Mouse (Mus musculus) brown adipose tissue, adult 24 weeks (tissue): Measurements from ENCODE around the gene Dna2. TPM values are rescaled to one million over a fixed set of nuclear protein-coding genes. Genes with fewer than 3 reads are reported as not detected.
"Not testable (repeated sequence)": the region's sequence is repeated elsewhere in the genome, so short reads cannot be mapped to it uniquely, and the experiment has no call there.

Experiments
- H3K27ac ChIP-seq: fragments of 200-500 bp; replicated peaks from 2 replicates; pipeline ENCODE4 v1.5.1; 2012; ENCODE audit warnings: low read depth, mild to moderate bottlenecking, low read length
- H3K4me1 ChIP-seq: fragments of 200-500 bp; 2 replicates; pipeline ENCODE4 v1.6.1; 2012; ENCODE audit warnings: low read length, mixed read lengths; ENCODE audit not compliant: control insufficient read depth, insufficient read depth, insufficient read length
- H3K4me3 ChIP-seq: fragments of 200-500 bp; 2 replicates; pipeline ENCODE4 v1.5.1; 2012; ENCODE audit warnings: low read depth, mild to moderate bottlenecking, low read length, moderate library complexity; ENCODE audit not compliant: insufficient read depth
- polyA plus RNA-seq: library from polyadenylated mRNA; stranded (reverse); fragments of >200 nt; gene quantifications from 2 replicates; pipeline ENCODE4 v1.2.4, GENCODE M21; 2012; ENCODE audit not compliant: missing spikeins, insufficient read depth, insufficient read length

Dna2 gene
- 0.28 and 0.88 TPM in 2 replicates for polyA plus RNA-seq

GRCm38 (mm10) chr10:62946738-62947471, at the start of gene Dna2:
TSS of gene Dna2 (plus strand) at chr10:62947026.
- H3K4me1 ChIP-seq, result no peaks in the 10 kb centered on the region
- H3K27ac ChIP-seq, result peak within 1 kb of the TSS; percentile 49; the same call in 1 of the 2 replicates
- H3K4me3 ChIP-seq, result peak within 1 kb of the TSS; percentile 88

- Histone ChIP-seq H3K27ac (no peak overlapping the region), H3K4me1 (no peaks in the 10 kb centered on the region), H3K4me3 (no peak overlapping the region)
These were observed 49.4 kb upstream of the Dna2 start for GRCm38 (mm10) chr10:62897437-62897836.

- no peak overlapping the region for H3K4me3 ChIP-seq
- H3K4me1 ChIP-seq, result no peaks in the 10 kb centered on the region
- H3K27ac ChIP-seq, result no peak overlapping the region
These were observed 48.8 kb upstream of the Dna2 start for GRCm38 (mm10) chr10:62898061-62898460.

GRCm38 (mm10) chr10:62900144-62900543, 46.7 kb upstream of the Dna2 start:
- Histone ChIP-seq H3K4me3 (no peak overlapping the region), H3K4me1 (no peaks in the 10 kb centered on the region), H3K27ac (no peak overlapping the region)

- H3K4me1 ChIP-seq, result no peaks in the 10 kb centered on the region
- H3K27ac ChIP-seq, result no peak overlapping the region
- no peak overlapping the region for H3K4me3 ChIP-seq
These were observed 45.0 kb upstream of the Dna2 start for GRCm38 (mm10) chr10:62901826-62902225.

- Histone ChIP-seq H3K4me3 (no peak overlapping the region), H3K27ac (no peak overlapping the region), H3K4me1 (no peaks in the 10 kb centered on the region)
These were observed 44.0 kb upstream of the Dna2 start for GRCm38 (mm10) chr10:62902829-62903228.

GRCm38 (mm10) chr10:62906336-62906735, 40.5 kb upstream of the Dna2 start:
- H3K27ac ChIP-seq, result no peak overlapping the region
- no peak overlapping the region for H3K4me3 ChIP-seq
- H3K4me1 ChIP-seq, result no peaks in the 10 kb centered on the region

GRCm38 (mm10) chr10:62908896-62909295, 37.9 kb upstream of the Dna2 start, which contains the start of gene Tet1:
TSS of gene Tet1 (minus strand) at chr10:62908996.
- H3K27ac ChIP-seq, H3K4me3 ChIP-seq, H3K4me1 ChIP-seq: not testable (repeated sequence)

GRCm38 (mm10) chr10:62911120-62911519, 35.7 kb upstream of the Dna2 start:
- no peak overlapping the region for H3K27ac ChIP-seq
- no peak overlapping the region for H3K4me3 ChIP-seq
- H3K4me1 ChIP-seq, result no peaks in the 10 kb centered on the region

- no peak overlapping the region for H3K4me3 ChIP-seq
- peaks cover 7% of the 10 kb centered on the region for H3K4me1 ChIP-seq
- no peak overlapping the region for H3K27ac ChIP-seq
These were observed 27.8 kb upstream of the Dna2 start for GRCm38 (mm10) chr10:62918985-62919384.

- Histone ChIP-seq H3K4me1 (peaks cover 7% of the 10 kb centered on the region), H3K4me3 (peak within 1 kb of the TSS; percentile 88), H3K27ac (peak within 1 kb of the TSS; percentile 82)
These were observed 26.7 kb upstream of the Dna2 start, which contains the start of gene Slc25a16 for GRCm38 (mm10) chr10:62919925-62920765. TSS of gene Slc25a16 (plus strand) at chr10:62920633.

GRCm38 (mm10) chr10:62920766-62921156, 26.1 kb upstream of the Dna2 start:
- peaks cover 7% of the 10 kb centered on the region for H3K4me1 ChIP-seq
- H3K4me3 ChIP-seq, result peak overlapping the region; percentile 88
- H3K27ac ChIP-seq, result peak overlapping the region; percentile 82

- Histone ChIP-seq H3K4me1 (peaks cover 7% of the 10 kb centered on the region), H3K4me3 (no peak overlapping the region), H3K27ac (no peak overlapping the region)
These were observed 22.7 kb upstream of the Dna2 start for GRCm38 (mm10) chr10:62924096-62924635.

- Histone ChIP-seq H3K4me1 (no peaks in the 10 kb centered on the region), H3K27ac (no peak overlapping the region), H3K4me3 (no peak overlapping the region)
These were observed 14.4 kb upstream of the Dna2 start for GRCm38 (mm10) chr10:62932381-62932780.

GRCm38 (mm10) chr10:62944975-62945580, 1.7 kb upstream of the Dna2 start:
- Histone ChIP-seq H3K4me3 (no peak overlapping the region), H3K27ac (no peak overlapping the region), H3K4me1 (no peaks in the 10 kb centered on the region)
